Mouse (Mus musculus) heart, postnatal 0 days (tissue): ENCODE results near the gene Rsc1a1.

Experiments used
- CTCF ChIP-seq: IDR thresholded peaks from 2 replicates; pipeline ENCODE4 v1.5.1; 2016; ENCODE audit warnings: antibody characterized with exemption, control low read depth, low read depth
- EP300 ChIP-seq: IDR thresholded peaks from 2 replicates; pipeline ENCODE4 v1.6.1; 2016; ENCODE audit warnings: antibody characterized with exemption, low read depth

DNA sequence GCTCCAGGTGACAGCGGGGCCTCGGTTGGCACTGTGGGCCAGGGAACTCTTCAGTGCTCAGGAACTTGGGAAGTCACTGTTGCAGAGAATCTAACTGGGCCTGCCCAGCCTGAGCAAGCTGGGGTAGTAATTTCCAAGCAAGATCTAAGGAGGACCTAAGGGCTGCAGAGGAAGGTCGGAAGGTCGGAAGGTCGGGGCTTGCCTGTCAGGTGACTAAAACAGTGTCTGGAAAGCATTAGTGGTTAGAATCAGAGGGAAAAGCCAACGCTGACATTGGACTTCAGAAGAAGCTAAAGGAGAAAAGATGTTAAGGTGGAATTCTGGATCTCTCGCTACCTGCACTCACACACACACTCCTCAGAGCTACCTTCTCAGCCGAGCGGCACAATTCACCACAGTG is 49.4 kb downstream of the Rsc1a1 start:
- no peak for TF ChIP-seq CTCF
- no peak for TF ChIP-seq EP300
